Mouse (Mus musculus) liver, adult 2 months (tissue): ENCODE measurements around the gene Mapre3. TPM values are rescaled to one million over a fixed set of nuclear protein-coding genes. Genes with fewer than 3 reads are reported as not detected.

Source experiments
- DNase-seq: peaks from one replicate; pipeline ENCODE4 v3.0.0-alpha.2; 2011; ENCODE audit warnings: low read depth, low spot score; ENCODE audit errors: extremely low read depth
- H3K27ac ChIP-seq: fragments of 200-500 bp; replicated peaks from 2 replicates; pipeline ENCODE4 v1.5.1; 2012; ENCODE audit warnings: low read depth, mild to moderate bottlenecking, control low read depth, inconsistent platforms, low read length; ENCODE audit not compliant: insufficient read depth
- H3K27me3 ChIP-seq: fragments of 200-500 bp; 2 replicates; pipeline ENCODE4 v1.6.1; 2012; ENCODE audit warnings: mild to moderate bottlenecking, moderate library complexity, low read length, inconsistent platforms; ENCODE audit not compliant: control insufficient read depth, insufficient read depth
- H3K36me3 ChIP-seq: fragments of 200-500 bp; 2 replicates; pipeline ENCODE4 v1.6.1; 2012; ENCODE audit warnings: low read length, inconsistent platforms; ENCODE audit not compliant: control insufficient read depth, insufficient read depth
- H3K4me1 ChIP-seq: fragments of 200-500 bp; 2 replicates; pipeline ENCODE4 v1.6.1; 2011; ENCODE audit warnings: low read length; ENCODE audit not compliant: control insufficient read depth, insufficient read depth
- H3K4me3 ChIP-seq: fragments of 200-500 bp; 2 replicates; pipeline ENCODE4 v1.5.1; 2011; ENCODE audit warnings: low read depth, mild to moderate bottlenecking, control low read depth, low read length, moderate library complexity; ENCODE audit not compliant: insufficient read depth
- H3K79me2 ChIP-seq: fragments of 200-500 bp; 2 replicates; pipeline ENCODE4 v1.6.1; 2012; ENCODE audit warnings: inconsistent platforms, mild to moderate bottlenecking, low read length, moderate library complexity; ENCODE audit not compliant: control insufficient read depth, insufficient read depth
- H3K9ac ChIP-seq: fragments of 200-500 bp; 2 replicates; pipeline ENCODE4 v1.6.1; 2012; ENCODE audit warnings: low read depth, mild to moderate bottlenecking, control low read depth, inconsistent platforms, low read length
- CTCF ChIP-seq: fragments of 200-500 bp; IDR thresholded peaks from 2 replicates; pipeline ENCODE4 v1.5.1; 2011; ENCODE audit warnings: low read depth, low read length, control low read depth
- POLR2A ChIP-seq: fragments of 200-500 bp; IDR thresholded peaks from 2 replicates; pipeline ENCODE4 v1.6.1; 2011; ENCODE audit warnings: low read length, control low read depth; ENCODE audit not compliant: insufficient read depth; ENCODE audit errors: extremely low read depth
- WGBS: fragments of 180-500 bp; shearing (Covaris S2); methylation state at CpG from one replicate; pipeline ENCODE4 v1.1.7; 2018; 5-methylcytosine and 5-hydroxymethylcytosine counted together
- polyA plus RNA-seq: library from polyadenylated mRNA; depleted of rRNA; stranded (reverse); fragments of >200 nt; gene quantifications from 2 replicates; pipeline ENCODE4 v1.2.3, GENCODE M21; 2012
- total RNA-seq: library from RNA; depleted of rRNA; stranded (reverse); fragments of >200 nt; gene quantifications from 2 replicates; pipeline ENCODE4 v1.2.3, GENCODE M21; 2014

Mapre3 gene
- total and polyA plus RNA-seq, 2 experiments: 5.7 to 48.5 TPM

GRCm38 (mm10) chr5:30825166-30825565 lies 10.7 kb downstream of the Mapre3 start:
- WGBS: 67% methylated on average over 10 of the region's 10 CpGs
- peaks cover 18% of the 10 kb centered on the region for H3K4me1 ChIP-seq
- no peak for DNase-seq
- no peaks in the 10 kb centered on the region for H3K27me3 ChIP-seq
- TF ChIP-seq POLR2A: no peak
- no peak for TF ChIP-seq CTCF
- H3K4me3 ChIP-seq: no peak overlapping the region
- H3K9ac ChIP-seq: no peak overlapping the region
- peaks cover 40% of the 10 kb centered on the region for H3K79me2 ChIP-seq
- H3K36me3 ChIP-seq: no peaks in the 10 kb centered on the region
- H3K27ac ChIP-seq: no peak overlapping the region

DNA sequence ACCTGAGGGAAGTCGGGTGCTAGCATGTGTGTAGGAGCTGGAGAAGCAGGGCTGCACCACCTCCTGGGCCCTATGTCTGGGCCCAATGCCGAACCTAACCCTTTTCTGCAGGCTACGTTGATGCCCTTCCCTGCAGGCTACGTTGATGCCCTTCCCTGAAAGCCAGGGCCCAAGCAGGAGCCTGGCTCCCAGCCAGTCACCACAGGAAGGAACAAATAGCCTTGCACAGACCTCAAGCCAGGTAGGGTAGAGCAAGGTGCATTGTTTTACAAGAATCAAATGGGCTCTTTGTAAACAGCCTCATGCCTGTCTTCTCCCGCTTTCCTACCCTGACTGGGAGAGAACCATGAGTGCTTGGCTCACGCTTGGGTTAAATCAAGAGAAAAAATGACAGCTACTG lies 11.4 kb downstream of the Mapre3 start:
- H3K27ac ChIP-seq: peak overlapping the region; percentile 11
- H3K36me3 ChIP-seq: no peaks in the 10 kb centered on the region
- no peak for DNase-seq
- peaks cover 40% of the 10 kb centered on the region for H3K79me2 ChIP-seq
- WGBS: 54% methylated on average over 6 of the region's 6 CpGs
- H3K4me1 ChIP-seq: peaks cover 18% of the 10 kb centered on the region
- H3K9ac ChIP-seq: no peak overlapping the region
- H3K4me3 ChIP-seq: no peak overlapping the region
- TF ChIP-seq CTCF: no peak
- H3K27me3 ChIP-seq: no peaks in the 10 kb centered on the region

- TF ChIP-seq POLR2A (no peak), CTCF (no peak)
- H3K9ac ChIP-seq: peak overlapping the region; percentile 29
- H3K36me3 ChIP-seq: no peaks in the 10 kb centered on the region
- 30% methylated on average over 3 of the region's 3 CpGs for WGBS
- H3K4me3 ChIP-seq: no peak overlapping the region
- no peaks in the 10 kb centered on the region for H3K27me3 ChIP-seq
- H3K27ac ChIP-seq: peak overlapping the region; percentile 93
- peak; percentile 97 for DNase-seq
- H3K4me1 ChIP-seq: peaks cover 13% of the 10 kb centered on the region
- peaks cover 6% of the 10 kb centered on the region; the same call in 1 of the 2 replicates for H3K79me2 ChIP-seq
Measured at GRCm38 (mm10) chr5:30833416-30833815, 19.0 kb downstream of the Mapre3 start.

DNA sequence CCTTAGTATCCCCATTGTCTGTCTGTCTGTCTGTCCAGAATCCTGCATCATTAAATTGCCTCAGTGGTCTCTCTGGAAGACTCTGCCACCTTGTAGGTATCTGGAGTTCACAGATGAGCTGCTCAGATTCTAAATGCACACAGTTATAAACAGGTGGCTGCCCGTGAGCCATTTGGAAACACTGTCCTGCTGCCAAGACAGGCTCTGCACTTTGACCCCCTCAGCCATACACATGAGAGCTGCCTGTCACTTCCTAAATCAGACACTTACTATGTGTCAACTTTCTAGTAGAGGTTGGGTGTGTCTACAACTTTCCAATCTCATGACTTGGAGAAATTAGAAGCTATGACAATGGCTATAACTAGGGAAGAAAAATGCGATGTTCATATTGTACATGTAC lies 25.3 kb downstream of the Mapre3 start:
- peaks cover 16% of the 10 kb centered on the region; the same call in 1 of the 2 replicates for H3K79me2 ChIP-seq
- H3K27ac ChIP-seq: 0 out of 2 replicates have a peak overlapping the region, but pooled peaks have one; percentile 5
- no peak overlapping the region for H3K4me3 ChIP-seq
- TF ChIP-seq CTCF (no peak), POLR2A (no peak)
- DNase-seq: peak; percentile 84
- H3K27me3 ChIP-seq: no peaks in the 10 kb centered on the region
- no peak overlapping the region for H3K9ac ChIP-seq
- H3K36me3 ChIP-seq: no peaks in the 10 kb centered on the region; the same call in 1 of the 2 replicates
- peaks cover 6% of the 10 kb centered on the region; the same call in 1 of the 2 replicates for H3K4me1 ChIP-seq
- WGBS: 46% methylated on average over 2 of the region's 2 CpGs

DNA sequence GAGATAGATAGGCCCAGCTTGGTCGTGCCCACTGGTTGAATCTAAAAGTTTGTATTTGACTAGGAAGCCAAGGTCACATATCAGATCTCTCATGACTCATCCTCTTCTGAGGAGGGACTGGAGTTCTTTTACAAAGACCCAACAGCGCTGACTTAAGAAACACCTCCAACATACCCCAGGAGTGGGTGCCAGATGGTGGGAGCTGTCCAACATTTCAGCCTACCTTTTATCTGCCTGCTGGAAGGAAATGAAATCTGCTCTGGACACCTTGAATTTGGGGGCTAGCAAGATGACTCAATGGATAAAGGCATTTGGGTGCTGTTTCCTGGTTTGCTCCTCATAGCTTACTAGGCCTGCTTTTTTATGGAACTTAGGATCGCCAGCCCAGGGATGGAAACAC lies 27.5 kb downstream of the Mapre3 start:
- no peak overlapping the region for H3K27ac ChIP-seq
- no peak overlapping the region for H3K4me3 ChIP-seq
- peaks cover 15% of the 10 kb centered on the region; the same call in 1 of the 2 replicates for H3K79me2 ChIP-seq
- DNase-seq: no peak
- H3K27me3 ChIP-seq: no peaks in the 10 kb centered on the region
- no peaks in the 10 kb centered on the region; the same call in 1 of the 2 replicates for H3K36me3 ChIP-seq
- WGBS: 84% methylated on average over 3 of the region's 3 CpGs
- TF ChIP-seq CTCF (no peak), POLR2A (no peak)
- H3K9ac ChIP-seq: no peak overlapping the region
- peaks cover 6% of the 10 kb centered on the region; the same call in 1 of the 2 replicates for H3K4me1 ChIP-seq

DNA sequence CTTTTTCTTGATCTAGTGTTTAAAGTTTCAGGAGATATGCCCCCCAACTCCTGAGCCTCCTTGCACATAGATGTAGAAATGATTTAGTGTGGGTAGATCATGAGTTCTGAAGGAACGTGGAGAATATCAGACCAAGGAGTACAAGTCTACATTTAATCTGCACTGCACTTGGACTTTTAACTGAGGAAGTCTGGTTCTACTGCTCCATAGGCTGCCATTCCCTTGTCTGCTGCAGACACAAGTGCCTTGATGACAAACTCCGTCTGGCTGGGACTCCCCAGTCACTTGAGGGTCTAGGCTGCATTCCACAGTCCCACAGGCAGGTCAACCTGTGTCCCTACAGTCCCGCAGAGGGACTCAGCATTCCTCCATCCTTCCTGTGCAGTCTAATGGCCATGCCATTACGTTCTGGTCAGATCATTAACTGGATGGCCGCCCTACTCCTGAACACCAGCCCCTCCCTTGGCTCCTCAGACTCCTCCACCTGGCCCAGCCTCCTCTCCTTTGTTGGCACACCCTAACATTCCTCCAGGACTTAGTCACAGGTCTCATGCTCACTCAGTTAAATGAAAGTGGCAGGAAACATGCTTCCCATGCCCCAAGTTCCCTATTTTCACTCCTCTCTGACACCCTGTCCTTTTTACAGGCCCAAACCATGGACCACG lies 35.6 kb downstream of the Mapre3 start:
- H3K9ac ChIP-seq: no peak overlapping the region
- no peak for TF ChIP-seq POLR2A
- TF ChIP-seq CTCF: no peak
- no peak overlapping the region; the same call in 1 of the 2 replicates for H3K27ac ChIP-seq
- H3K36me3 ChIP-seq: no peaks in the 10 kb centered on the region
- WGBS: 66% methylated on average over 6 of the region's 6 CpGs
- H3K4me3 ChIP-seq: no peak overlapping the region
- no peaks in the 10 kb centered on the region for H3K27me3 ChIP-seq
- H3K79me2 ChIP-seq: peaks cover 5% of the 10 kb centered on the region; the same call in 1 of the 2 replicates
- DNase-seq: no peak
- no peaks in the 10 kb centered on the region for H3K4me1 ChIP-seq
